Mouse (Mus musculus) layer of hippocampus, postnatal 14 days (tissue): ENCODE results near the gene Papln. TPM values are rescaled to one million over a fixed set of nuclear protein-coding genes. Genes with fewer than 3 reads are reported as not detected.

Experiments used
- DNase-seq, 2 experiments: peaks; one replicate each; pipeline ENCODE4 v3.0.0; 2021 to 2022; ENCODE audit warnings: low spot score in 2 of 2, mixed read lengths in 1 of 2
- total RNA-seq, 2 experiments: library from RNA; stranded (reverse); gene quantifications; 2 replicates each; pipeline ENCODE4 v1.2.3; 2021

Papln gene
- total RNA-seq, 2 experiments from 2014 or later, result 1.4 to 3.7 TPM

- DNase-seq, result no peak
Observed at GRCm38 (mm10) chr12:83803641-83804040, 40.2 kb downstream of the Papln start.

- DNase-seq, result no peak
Observed at GRCm38 (mm10) chr12:83811901-83812300, 48.5 kb downstream of the Papln start.

GRCm38 (mm10) chr12:83816616-83817015 is 53.2 kb downstream of the Papln start:
- no peak for DNase-seq

GRCm38 (mm10) chr12:83830424-83830823 is 67.0 kb downstream of the Papln start:
- DNase-seq, result no peak

- DNase-seq, result no peak
Observed at GRCm38 (mm10) chr12:83833979-83834378, 70.5 kb downstream of the Papln start.

- DNase-seq, result no peak
Observed at GRCm38 (mm10) chr12:83841409-83842190, 78.2 kb downstream of the Papln start.

Other genes starting within 250 kb of the Papln start
- 10 to 100 TPM; 31.8 to 32.1 TPM for gene Dcaf4, start 243.2 kb upstream of the Papln start, total RNA-seq
- 10 to 100 TPM; 38.8 to 42.7 TPM for gene Zfyve1, start 166.4 kb upstream of the Papln start, total RNA-seq
- 100 to 1,000 TPM; 118 to 121 TPM for gene Rbm25, start 132.4 kb upstream of the Papln start, total RNA-seq
- 10 to 100 TPM; 60.5 to 67.4 TPM for gene Psen1, start 75.5 kb upstream of the Papln start, total RNA-seq
- gene Numb, start 158.3 kb downstream of the Papln start, total RNA-seq, result 10 to 100 TPM; 31.6 to 32.1 TPM
- gene Riox1, start 187.0 kb downstream of the Papln start, total RNA-seq, result 10 to 100 TPM; 14.0 to 15.8 TPM
- under 1 TPM in 1 of 2 experiments, not detected in 1; 0.12 TPM for gene Heatr4, start 221.2 kb downstream of the Papln start, total RNA-seq
- gene Acot2, start 224.2 kb downstream of the Papln start, total RNA-seq, result 10 to 100 TPM; 15.0 to 15.3 TPM
- 10 to 100 TPM; 20.7 to 23.9 TPM for gene Acot1, start 245.9 kb downstream of the Papln start, total RNA-seq